Mouse (Mus musculus) limb, embryonic 12.5 days (tissue): ENCODE measurements around the gene Fxr2. TPM values are rescaled to one million over a fixed set of nuclear protein-coding genes. Genes with fewer than 3 reads are reported as not detected.
"Not testable (repeated sequence)": the region's sequence is repeated elsewhere in the genome, so short reads cannot be mapped to it uniquely, and the experiment has no call there.

Experiments
- ATAC-seq: fragments of 200-750 bp; cut with Nextera tagmentation; 2 replicates; pipeline ENCODE4 v1.8.0; 2017; ENCODE audit warnings: low read depth, moderate TSS enrichment; ENCODE audit not compliant: insufficient number of reproducible peaks, insufficient read depth, low FRiP score, low TSS enrichment
- H3K27ac ChIP-seq: fragments of 300-500 bp; sonication (generic); 2 replicates; pipeline ENCODE4 v1.5.1; 2016; ENCODE audit warnings: mild to moderate bottlenecking, moderate library complexity
- H3K27me3 ChIP-seq: fragments of 300-500 bp; sonication (generic); 2 replicates; pipeline ENCODE4 v1.6.1; 2016; ENCODE audit warnings: mild to moderate bottlenecking, moderate library complexity
- H3K36me3 ChIP-seq: fragments of 300-500 bp; sonication (generic); 2 replicates; pipeline ENCODE4 v1.6.1; 2016; ENCODE audit warnings: mild to moderate bottlenecking, moderate library complexity
- H3K4me1 ChIP-seq: fragments of 300-500 bp; sonication (generic); replicated peaks from 2 replicates; pipeline ENCODE4 v1.6.1; 2016
- H3K4me2 ChIP-seq: fragments of 300-500 bp; sonication (generic); 2 replicates; pipeline ENCODE4 v1.6.1; 2016; ENCODE audit warnings: mild to moderate bottlenecking, moderate library complexity
- H3K4me3 ChIP-seq: fragments of 300-500 bp; sonication (generic); replicated peaks from 2 replicates; pipeline ENCODE4 v1.5.1; 2016; ENCODE audit warnings: mild to moderate bottlenecking
- H3K9ac ChIP-seq: fragments of 300-500 bp; sonication (generic); replicated peaks from 2 replicates; pipeline ENCODE4 v1.6.1; 2016; ENCODE audit warnings: mild to moderate bottlenecking, moderate library complexity
- H3K9me3 ChIP-seq: fragments of 300-500 bp; sonication (generic); 2 replicates; pipeline ENCODE4 v1.6.1; 2016; ENCODE audit warnings: mild to moderate bottlenecking, moderate library complexity
- WGBS: fragments of 180-500 bp; shearing (Covaris S2); methylation state at CpG from one replicate; pipeline ENCODE4 v1.1.7; 2016; 5-methylcytosine and 5-hydroxymethylcytosine counted together
- polyA plus RNA-seq: library from polyadenylated mRNA; unstranded; fragments of >200 nt; fragmentation: Nextera tagmentation; extraction: Ambion mirVana; gene quantifications from 2 replicates; pipeline ENCODE4 v1.2.1, GENCODE M21; 2016

Gene Fxr2
- polyA plus RNA-seq, 1 experiment from 2014 or later: 56.0 TPM

- H3K36me3 ChIP-seq: no peaks in the 10 kb centered on the region
- WGBS: 60% methylated on average over 4 of the region's 4 CpGs
- H3K4me1 ChIP-seq: peaks cover 9% of the 10 kb centered on the region; the same call in 1 of the 2 replicates
- no peak for ATAC-seq
- no peak overlapping the region for H3K27ac ChIP-seq
- H3K4me2 ChIP-seq: no peak overlapping the region
- H3K27me3 ChIP-seq: no peaks in the 10 kb centered on the region
- H3K9ac ChIP-seq: no peak overlapping the region
- H3K4me3 ChIP-seq: no peak overlapping the region
- no peaks in the 10 kb centered on the region for H3K9me3 ChIP-seq
These were observed 21.9 kb upstream of the Fxr2 start for GRCm38 (mm10) chr11:69610899-69611298.

- H3K36me3 ChIP-seq: no peaks in the 10 kb centered on the region
- 0 out of 2 replicates have a peak, but pooled peaks cover 5% of the 10 kb centered on the region for H3K27me3 ChIP-seq
- H3K4me1 ChIP-seq: peaks cover 4% of the 10 kb centered on the region; the same call in 1 of the 2 replicates
- H3K9ac ChIP-seq: no peak overlapping the region
- 11% methylated on average over 19 of the region's 19 CpGs for WGBS
- peak overlapping the region; percentile 35 for H3K4me2 ChIP-seq
- H3K4me3 ChIP-seq: no peak overlapping the region
- 0 out of 2 replicates have a peak, but pooled peaks have one; percentile 45 for ATAC-seq
- no peaks in the 10 kb centered on the region for H3K9me3 ChIP-seq
- 0 out of 2 replicates have a peak overlapping the region, but pooled peaks have one; percentile 7 for H3K27ac ChIP-seq
These were observed 19.1 kb upstream of the Fxr2 start for GRCm38 (mm10) chr11:69613553-69614256.

GRCm38 (mm10) chr11:69614257-69614588 is 18.6 kb upstream of the Fxr2 start:
- WGBS: 53% methylated on average over 11 of the region's 11 CpGs
- H3K27ac ChIP-seq, H3K9me3 ChIP-seq, H3K4me3 ChIP-seq, H3K4me1 ChIP-seq, H3K27me3 ChIP-seq, ATAC-seq, H3K4me2 ChIP-seq, H3K9ac ChIP-seq, H3K36me3 ChIP-seq: not testable (repeated sequence)

- Histone ChIP-seq H3K4me2 (no peak overlapping the region), H3K4me1 (peaks cover 8% of the 10 kb centered on the region; the same call in 1 of the 2 replicates), H3K9ac (peak overlapping the region; percentile 34; the same call in 1 of the 2 replicates), H3K27me3 (0 out of 2 replicates have a peak, but pooled peaks cover 5% of the 10 kb centered on the region), H3K27ac (no peak overlapping the region), H3K36me3 (no peaks in the 10 kb centered on the region), H3K4me3 (no peak overlapping the region), H3K9me3 (no peaks in the 10 kb centered on the region)
- no peak for ATAC-seq
- WGBS: 52% methylated on average over 10 of the region's 10 CpGs
These were observed 16.0 kb upstream of the Fxr2 start for GRCm38 (mm10) chr11:69616781-69617180.

- Histone ChIP-seq H3K4me3 (no peak within 1 kb of the TSS), H3K4me2 (no peak within 1 kb of the TSS), H3K4me1 (peaks cover 14% of the 10 kb centered on the region), H3K9ac (peak within 1 kb of the TSS; percentile 34; the same call in 1 of the 2 replicates), H3K9me3 (no peaks in the 10 kb centered on the region), H3K36me3 (no peaks in the 10 kb centered on the region), H3K27me3 (0 out of 2 replicates have a peak, but pooled peaks cover 5% of the 10 kb centered on the region), H3K27ac (no peak within 1 kb of the TSS)
- WGBS: 64% methylated on average over 5 of the region's 5 CpGs
- no peak for ATAC-seq
These were observed 15.0 kb upstream of the Fxr2 start, which contains the start of gene Shbg for GRCm38 (mm10) chr11:69617805-69618204. TSS of gene Shbg (minus strand) at chr11:69617905.

- Histone ChIP-seq H3K4me2 (no peak overlapping the region), H3K27ac (no peak overlapping the region), H3K4me1 (peaks cover 10% of the 10 kb centered on the region), H3K36me3 (0 out of 2 replicates have a peak, but pooled peaks cover 3% of the 10 kb centered on the region), H3K4me3 (no peak overlapping the region), H3K27me3 (0 out of 2 replicates have a peak, but pooled peaks cover 5% of the 10 kb centered on the region), H3K9me3 (no peaks in the 10 kb centered on the region), H3K9ac (no peak overlapping the region)
- no peak for ATAC-seq
- 86% methylated on average over 7 of the region's 7 CpGs for WGBS
These were observed 12.3 kb upstream of the Fxr2 start for GRCm38 (mm10) chr11:69620394-69621081.

GRCm38 (mm10) chr11:69621571-69622268 is 11.1 kb upstream of the Fxr2 start, which contains the start of gene Sat2:
TSS of gene Sat2 (plus strand) at chr11:69622024.
- peak; percentile 80 for ATAC-seq
- Histone ChIP-seq H3K27me3 (0 out of 2 replicates have a peak, but pooled peaks cover 5% of the 10 kb centered on the region), H3K36me3 (0 out of 2 replicates have a peak, but pooled peaks cover 3% of the 10 kb centered on the region), H3K9me3 (no peaks in the 10 kb centered on the region), H3K27ac (peak within 1 kb of the TSS; percentile 32), H3K4me3 (peak within 1 kb of the TSS; percentile 49), H3K4me2 (peak within 1 kb of the TSS; percentile 81), H3K9ac (peak within 1 kb of the TSS; percentile 82), H3K4me1 (peaks cover 10% of the 10 kb centered on the region)
- 1% methylated on average over 20 of the region's 20 CpGs for WGBS

GRCm38 (mm10) chr11:69622406-69622805 is 10.4 kb upstream of the Fxr2 start:
- Histone ChIP-seq H3K27me3 (no peaks in the 10 kb centered on the region), H3K9me3 (no peaks in the 10 kb centered on the region), H3K9ac (peak overlapping the region; percentile 82), H3K27ac (peak overlapping the region; percentile 32; the same call in 1 of the 2 replicates), H3K36me3 (0 out of 2 replicates have a peak, but pooled peaks cover 3% of the 10 kb centered on the region), H3K4me2 (peak overlapping the region; percentile 81), H3K4me3 (peak overlapping the region; percentile 49), H3K4me1 (peaks cover 10% of the 10 kb centered on the region)
- ATAC-seq: no peak
- 42% methylated on average over 6 of the region's 6 CpGs for WGBS

- no peak overlapping the region for H3K27ac ChIP-seq
These were observed 9.8 kb upstream of the Fxr2 start for GRCm38 (mm10) chr11:69623006-69623405.

GRCm38 (mm10) chr11:69624339-69624738 is 8.5 kb upstream of the Fxr2 start:
- H3K4me3 ChIP-seq, ATAC-seq, H3K4me1 ChIP-seq, H3K27me3 ChIP-seq, H3K27ac ChIP-seq, H3K9ac ChIP-seq, H3K36me3 ChIP-seq, H3K4me2 ChIP-seq, H3K9me3 ChIP-seq: not testable (repeated sequence)
- WGBS: 77% methylated on average over 2 of the region's 2 CpGs

More at GRCm38 (mm10) chr11:69623006-69623405, 9.8 kb upstream of the Fxr2 start:
- Histone ChIP-seq H3K4me1 (peaks cover 10% of the 10 kb centered on the region), H3K27me3 (no peaks in the 10 kb centered on the region), H3K36me3 (0 out of 2 replicates have a peak, but pooled peaks cover 3% of the 10 kb centered on the region), H3K9ac (no peak overlapping the region), H3K4me2 (peak overlapping the region; percentile 81), H3K4me3 (peak overlapping the region; percentile 49; the same call in 1 of the 2 replicates), H3K9me3 (no peaks in the 10 kb centered on the region)
- WGBS: 60% methylated on average over 4 of the region's 4 CpGs
- no peak for ATAC-seq
